Mouse (Mus musculus) liver, embryonic 14.5 days (tissue): ENCODE measurements around the gene Ptar1. TPM values are rescaled to one million over a fixed set of nuclear protein-coding genes. Genes with fewer than 3 reads are reported as not detected.

Experiments used
- ATAC-seq: fragments of 200-750 bp; cut with Nextera tagmentation; 2 replicates; pipeline ENCODE4 v1.8.0; 2017; ENCODE audit warnings: moderate number of reproducible peaks, mild to moderate bottlenecking, moderate library complexity; ENCODE audit not compliant: insufficient read depth
- DNase-seq, 3 experiments: peaks; one replicate each; pipeline ENCODE4 v3.0.0-alpha.2; 2012 to 2013; ENCODE audit warnings: low read depth in 3 of 3, low spot score in 3 of 3
- H3K27ac ChIP-seq: fragments of 300-500 bp; sonication (generic); 2 replicates; pipeline ENCODE4 v1.5.1; 2014; ENCODE audit warnings: moderate library complexity, mild to moderate bottlenecking, control low read depth, inconsistent platforms
- H3K27me3 ChIP-seq: fragments of 300-500 bp; sonication (generic); 2 replicates; pipeline ENCODE4 v1.6.1; 2014; ENCODE audit warnings: mild to moderate bottlenecking, low read length, moderate library complexity; ENCODE audit not compliant: control insufficient read depth, insufficient read depth
- H3K36me3 ChIP-seq: fragments of 300-500 bp; sonication (generic); replicated peaks from 2 replicates; pipeline ENCODE4 v1.6.1; 2014; ENCODE audit warnings: low read depth; ENCODE audit not compliant: control insufficient read depth, insufficient read depth
- H3K4me1 ChIP-seq, 2 experiments: fragments of 200-500 bp in 1 of 2; fragments of 300-500 bp in 1 of 2; sonication (generic) in 1 of 2; replicated peaks; 2 replicates each; pipeline ENCODE4 v1.6.1; 2012 to 2014; ENCODE audit warnings: antibody characterized with exemption in 1 of 2, inconsistent platforms in 1 of 2, low read length in 1 of 2; ENCODE audit not compliant: control insufficient read depth in 2 of 2, insufficient read depth in 2 of 2
- H3K4me2 ChIP-seq: fragments of 300-500 bp; sonication (generic); 2 replicates; pipeline ENCODE4 v1.6.1; 2014; ENCODE audit warnings: low read depth, mild to moderate bottlenecking, control low read depth, moderate library complexity
- H3K4me3 ChIP-seq, 2 experiments: fragments of 200-500 bp in 1 of 2; fragments of 300-500 bp in 1 of 2; sonication (generic) in 1 of 2; 2 replicates each; pipeline ENCODE4 v1.5.1; 2012 to 2014; ENCODE audit warnings: low read depth in 2 of 2, low read length in 2 of 2, mild to moderate bottlenecking in 2 of 2, control low read depth in 1 of 2, inconsistent platforms in 1 of 2, moderate library complexity in 1 of 2; ENCODE audit not compliant: insufficient read depth in 1 of 2
- H3K9ac ChIP-seq: fragments of 300-500 bp; sonication (generic); replicated peaks from 2 replicates; pipeline ENCODE4 v1.6.1; 2014; ENCODE audit warnings: mild to moderate bottlenecking, control low read depth, moderate library complexity
- H3K9me3 ChIP-seq: fragments of 300-500 bp; sonication (generic); 2 replicates; pipeline ENCODE4 v1.6.1; 2016; ENCODE audit warnings: low read length, mixed read lengths; ENCODE audit not compliant: control insufficient read depth
- CTCF ChIP-seq: IDR thresholded peaks from 2 replicates; pipeline ENCODE4 v1.5.1; 2016; ENCODE audit warnings: antibody characterized with exemption, low read depth, control low read depth
- EP300 ChIP-seq: IDR thresholded peaks from 2 replicates; pipeline ENCODE4 v1.6.1; 2016; ENCODE audit warnings: antibody characterized with exemption, low read depth
- WGBS: fragments of 180-500 bp; shearing (Covaris S2); extraction: QIAGEN DNeasy Blood & Tissue Kit; methylation state at CpG from one replicate; pipeline ENCODE4 v1.1.7; 2014; ENCODE audit not compliant: insufficient replicate concordance; 5-methylcytosine and 5-hydroxymethylcytosine counted together
- polyA plus RNA-seq, 2 experiments: library from polyadenylated mRNA; depleted of rRNA in 1 of 2; stranded (reverse) in 1 of 2; unstranded in 1 of 2; fragments of >200 nt; fragmentation: Nextera tagmentation in 1 of 2; extraction: Ambion mirVana in 1 of 2; gene quantifications; 2 replicates each; pipeline versions ENCODE4 v1.2.1 to v1.2.3; 2012 to 2014

Ptar1 gene
- polyA plus RNA-seq, 2 experiments, result 1.9 to 3.3 TPM

DNA sequence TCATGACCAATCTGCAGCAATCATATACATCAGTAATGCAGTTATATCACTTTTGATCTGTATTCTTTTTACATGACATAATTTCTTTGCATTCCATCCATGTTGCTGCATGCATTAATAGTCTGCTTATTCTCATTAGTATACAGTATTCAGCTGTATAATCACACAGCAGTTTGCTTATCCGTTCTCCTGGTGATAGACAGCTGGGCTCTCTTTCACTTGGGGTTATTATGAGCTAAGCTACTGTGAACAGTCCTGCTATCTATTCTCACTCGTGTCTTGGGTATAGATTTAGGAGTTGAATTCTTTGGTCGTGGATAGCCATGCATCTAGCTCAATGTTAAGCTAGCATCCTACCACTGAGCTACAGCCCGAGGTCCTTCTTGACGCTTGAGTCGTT, 88.1 kb downstream of the Ptar1 start:
- WGBS, result 63% methylated on average over 6 of the region's 6 CpGs
- Histone ChIP-seq H3K9me3 (no peaks in the 10 kb centered on the region), H3K27ac (no peak overlapping the region), H3K27me3 (no peaks in the 10 kb centered on the region), H3K4me1 (no peaks in the 10 kb centered on the region), H3K36me3 (no peaks in the 10 kb centered on the region), H3K4me2 (no peak overlapping the region), H3K9ac (no peak overlapping the region), H3K4me3 (no peak overlapping the region)
- ATAC-seq (no peak), DNase-seq (no peak)
- no peak for TF ChIP-seq EP300

DNA sequence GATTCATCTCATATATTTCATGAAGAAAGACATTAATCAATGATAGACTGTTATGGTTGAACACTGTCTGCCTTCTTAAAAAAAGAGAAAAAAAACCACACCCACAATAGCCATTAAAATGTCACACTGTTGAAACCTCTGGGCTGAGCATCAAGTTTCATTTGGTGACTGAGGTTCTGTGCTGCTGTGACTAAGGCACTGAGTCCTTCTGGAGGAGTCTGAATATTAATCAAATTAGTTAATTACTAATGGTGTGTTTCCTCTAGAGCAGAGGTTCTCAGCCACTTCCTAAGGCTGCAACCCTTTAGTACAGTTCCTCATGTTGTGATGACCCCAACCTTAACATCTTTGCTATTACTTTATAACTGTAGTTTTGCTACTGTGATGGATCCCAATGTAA, 91.9 kb downstream of the Ptar1 start:
- Histone ChIP-seq H3K4me1 (no peaks in the 10 kb centered on the region), H3K4me2 (no peak overlapping the region), H3K27me3 (no peaks in the 10 kb centered on the region), H3K36me3 (no peaks in the 10 kb centered on the region), H3K4me3 (no peak overlapping the region), H3K27ac (no peak overlapping the region), H3K9ac (no peak overlapping the region), H3K9me3 (no peaks in the 10 kb centered on the region)
- no peak for ATAC-seq
- no peak for TF ChIP-seq EP300
- TF ChIP-seq CTCF, result no peak
- no peak for DNase-seq

DNA sequence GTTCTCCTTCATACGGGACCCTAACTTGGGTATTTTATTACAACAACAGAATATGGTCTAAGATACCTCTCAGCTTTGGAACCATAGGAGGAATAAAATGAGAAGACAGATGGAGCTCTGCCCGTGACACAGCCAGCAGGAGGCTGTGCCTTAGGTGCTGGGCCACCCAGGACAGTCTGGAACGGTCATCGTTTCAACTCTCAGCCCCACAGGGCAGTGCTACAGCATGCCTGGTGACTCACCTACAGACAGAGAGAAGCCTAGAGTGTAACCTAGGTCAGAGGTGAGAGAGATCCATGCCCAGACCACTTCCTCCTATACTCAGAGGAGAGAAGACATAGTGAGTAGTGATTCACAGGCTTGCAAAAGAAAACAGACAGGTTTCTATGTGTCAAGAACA, 92.9 kb downstream of the Ptar1 start:
- Histone ChIP-seq H3K9ac (no peak overlapping the region), H3K9me3 (no peaks in the 10 kb centered on the region), H3K4me3 (no peak overlapping the region), H3K4me2 (no peak overlapping the region), H3K27ac (no peak overlapping the region), H3K36me3 (no peaks in the 10 kb centered on the region), H3K4me1 (no peaks in the 10 kb centered on the region), H3K27me3 (no peaks in the 10 kb centered on the region)
- WGBS, result 64% methylated on average over 4 of the region's 4 CpGs
- ATAC-seq (no peak), DNase-seq (no peak)
- no peak for TF ChIP-seq CTCF
- no peak for TF ChIP-seq EP300

Other genes starting within 250 kb of the Ptar1 start
- 0.13 and 0.17 TPM in 2 replicates for gene Mamdc2, start 239.0 kb upstream of the Ptar1 start, polyA plus RNA-seq (2012; rRNA removed)
- gene Mamdc2, start 239.0 kb upstream of the Ptar1 start, polyA plus RNA-seq (2014; fragmentation: Nextera tagmentation; extraction: Ambion mirVana), result 0.24 TPM in 2 replicates
- not detected in 2 replicates for gene 1700028P14Rik, start 34.6 kb upstream of the Ptar1 start, polyA plus RNA-seq (2012; rRNA removed)
- gene 1700028P14Rik, start 34.6 kb upstream of the Ptar1 start, polyA plus RNA-seq (2014; fragmentation: Nextera tagmentation; extraction: Ambion mirVana), result not detected in 2 replicates
- 0.07 and 0.11 TPM in 2 replicates for gene Apba1, start 71.5 kb downstream of the Ptar1 start, polyA plus RNA-seq (2012; rRNA removed)
- 0.04 and 0.09 TPM in 2 replicates for gene Apba1, start 71.5 kb downstream of the Ptar1 start, polyA plus RNA-seq (2014; fragmentation: Nextera tagmentation; extraction: Ambion mirVana)